Mouse (Mus musculus) v-Abl transformed pro-B cells (cell line): Measurements from ENCODE around the gene Lnx2.

Experiments used
- in situ Hi-C, 2 experiments: fragments of 400-800 bp; cut with MboI; formaldehyde crosslinking; loops; one replicate each; pipeline ENCODE4 v1.15.1; 2025; ENCODE audit not compliant: unreplicated experiment in 2 of 2

Lnx2 gene

GRCm38 (mm10) chr5:147076026-147076798 lies at the start of gene Lnx2:
Lnx2 (minus strand) TSS chr5:147076586.
- in situ Hi-C loops = loop anchor here in 1 of 2 experiments (10.0 kb wide), 1 partner anchor 391 kb away; no protein-coding TSS in a partner anchor

GRCm38 (mm10) chr5:147125542-147126185 lies 49.3 kb upstream of the Lnx2 start:
- in situ Hi-C loops = no loop called here

- in situ Hi-C loops = loop anchor here in 1 of 2 experiments (5.0 kb wide), 1 partner anchor 137 kb away; no protein-coding TSS in a partner anchor
Observed at GRCm38 (mm10) chr5:147124794-147125193, 48.4 kb upstream of the Lnx2 start.

- in situ Hi-C loops = loop anchor here in 1 of 2 experiments (5.0 kb wide), 1 partner anchor 134 kb away; no protein-coding TSS in a partner anchor
Observed at GRCm38 (mm10) chr5:147121146-147121545, 44.8 kb upstream of the Lnx2 start.

- in situ Hi-C loops = no loop called here
Observed at GRCm38 (mm10) chr5:147117027-147117426, 40.6 kb upstream of the Lnx2 start.

GRCm38 (mm10) chr5:147115631-147116030 lies 39.2 kb upstream of the Lnx2 start:
- in situ Hi-C loops = no loop called here

- in situ Hi-C loops = no loop called here
Observed at GRCm38 (mm10) chr5:147114738-147115137, 38.4 kb upstream of the Lnx2 start.

GRCm38 (mm10) chr5:147108861-147109591 lies 32.6 kb upstream of the Lnx2 start:
- in situ Hi-C loops = no loop called here

GRCm38 (mm10) chr5:147107276-147107675 lies 30.9 kb upstream of the Lnx2 start:
- in situ Hi-C loops = no loop called here

GRCm38 (mm10) chr5:147102295-147102694 lies 25.9 kb upstream of the Lnx2 start:
- in situ Hi-C loops = no loop called here

- in situ Hi-C loops = no loop called here
Observed at GRCm38 (mm10) chr5:147100180-147100579, 23.8 kb upstream of the Lnx2 start.

GRCm38 (mm10) chr5:147098667-147099066 lies 22.3 kb upstream of the Lnx2 start:
- in situ Hi-C loops = loop anchor here (5.0 kb wide), 2 partner anchors 71 to 76 kb away; no protein-coding TSS in a partner anchor

GRCm38 (mm10) chr5:147096586-147096985 lies 20.2 kb upstream of the Lnx2 start:
- in situ Hi-C loops = loop anchor here (5.0 kb wide), 2 partner anchors 69 to 74 kb away; no protein-coding TSS in a partner anchor

- in situ Hi-C loops = no loop called here
Observed at GRCm38 (mm10) chr5:147094296-147094695, 17.9 kb upstream of the Lnx2 start.

- in situ Hi-C loops = no loop called here
Observed at GRCm38 (mm10) chr5:147092448-147092847, 16.1 kb upstream of the Lnx2 start.

- in situ Hi-C loops = no loop called here
Observed at GRCm38 (mm10) chr5:147090256-147090963, 14.0 kb upstream of the Lnx2 start.

- in situ Hi-C loops = no loop called here
Observed at GRCm38 (mm10) chr5:147089836-147090235, 13.4 kb upstream of the Lnx2 start.

- in situ Hi-C loops = no loop called here
Observed at GRCm38 (mm10) chr5:147086816-147087215, 10.4 kb upstream of the Lnx2 start.

- in situ Hi-C loops = no loop called here
Observed at GRCm38 (mm10) chr5:147085201-147085894, 9.0 kb upstream of the Lnx2 start.
